Mouse (Mus musculus): ENCODE data around the gene Olfr820. TPM values are rescaled to one million over a fixed set of nuclear protein-coding genes. Genes with fewer than 3 reads are reported as not detected.
"Not testable (repeated sequence)": the region's sequence is repeated elsewhere in the genome, so short reads cannot be mapped to it uniquely, and the experiment has no call there.

Olfr820 gene
- polyA plus RNA-seq (2012; rRNA removed) (not detected in 2 replicates), polyA plus RNA-seq (2014; fragmentation: Nextera tagmentation; extraction: Ambion mirVana) (not detected in 2 replicates)

DNA sequence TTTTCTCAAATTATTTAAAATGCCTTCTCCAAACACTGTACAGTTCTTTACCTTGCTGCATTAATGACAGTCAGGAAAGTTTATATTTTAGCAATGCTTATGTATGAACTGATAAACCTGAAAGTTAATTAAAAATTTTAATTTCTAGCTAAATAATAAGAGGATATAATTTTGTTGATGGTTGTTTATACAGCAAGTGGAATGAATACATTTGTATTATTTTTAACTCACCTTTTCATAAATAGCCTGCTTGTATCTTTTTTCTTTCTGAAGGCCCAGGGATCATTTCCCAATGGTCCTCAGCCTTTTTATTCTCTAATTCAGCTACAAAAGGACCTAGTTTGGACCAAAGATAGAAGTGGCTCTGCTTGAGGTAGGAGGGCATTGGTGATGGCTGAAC is at the start of gene Olfr820:
Gene Olfr820, plus strand, starts transcription at position 301 of the 400 bp plus-strand sequence.
- no peaks in the 10 kb centered on the region for H3K27me3 ChIP-seq (ENCODE audit: control insufficient read depth, insufficient read depth, low read length)
- no peak for DNase-seq (ENCODE audit: low read depth in 3 of 3, low spot score in 3 of 3)
- H3K4me1 ChIP-seq (replicated peaks; ENCODE audit: control insufficient read depth in 2 of 2, insufficient read depth in 2 of 2, low read length in 1 of 2): no peaks in the 10 kb centered on the region
- H3K9me3 ChIP-seq (ENCODE audit: control insufficient read depth, low read length): no peaks in the 10 kb centered on the region
- ATAC-seq (ENCODE audit: insufficient read depth): no peak
- no peak within 1 kb of the TSS for H3K27ac ChIP-seq
- no peak within 1 kb of the TSS for H3K9ac ChIP-seq (replicated peaks)
- TF ChIP-seq CTCF (IDR thresholded peaks at IDR 0.05; ENCODE audit: low read depth): no peak
- TF ChIP-seq EP300 (IDR thresholded peaks at IDR 0.05; ENCODE audit: low read depth): no peak
- H3K4me3 ChIP-seq (ENCODE audit: insufficient read depth in 1 of 2, low read depth in 2 of 2, low read length in 2 of 2): no peak within 1 kb of the TSS
- H3K4me2 ChIP-seq (ENCODE audit: low read depth): no peak within 1 kb of the TSS
- no peaks in the 10 kb centered on the region for H3K36me3 ChIP-seq (replicated peaks; ENCODE audit: control insufficient read depth, insufficient read depth, low read depth)

DNA sequence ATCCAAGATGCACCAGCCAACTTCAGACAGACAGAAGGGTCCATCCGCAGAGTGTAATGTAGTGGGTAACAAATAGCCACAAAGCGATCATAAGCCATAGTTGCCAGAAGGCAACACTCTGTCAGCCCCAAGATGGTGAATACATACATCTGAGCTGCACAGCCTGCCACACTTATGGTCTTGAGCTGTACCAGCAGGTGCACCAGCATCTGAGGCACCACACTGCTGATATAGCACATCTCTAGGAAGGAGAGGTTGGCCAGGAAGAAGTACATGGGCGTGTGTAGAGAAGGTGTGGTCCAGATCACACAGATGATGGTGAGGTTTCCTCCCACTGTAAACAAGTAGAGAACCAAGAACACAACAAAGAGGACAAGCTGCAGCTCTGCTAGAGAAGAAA is 46.2 kb upstream of the Olfr820 start:
- not testable (repeated sequence) for H3K27ac ChIP-seq; H3K4me2 ChIP-seq (ENCODE audit: low read depth); H3K27me3 ChIP-seq (ENCODE audit: control insufficient read depth, insufficient read depth, low read length); H3K4me1 ChIP-seq (replicated peaks; ENCODE audit: control insufficient read depth in 2 of 2, insufficient read depth in 2 of 2, low read length in 1 of 2); H3K4me3 ChIP-seq (ENCODE audit: insufficient read depth in 1 of 2, low read depth in 2 of 2, low read length in 2 of 2); H3K36me3 ChIP-seq (replicated peaks; ENCODE audit: control insufficient read depth, insufficient read depth, low read depth); ATAC-seq (ENCODE audit: insufficient read depth); H3K9me3 ChIP-seq (ENCODE audit: control insufficient read depth, low read length); H3K9ac ChIP-seq (replicated peaks); DNase-seq (ENCODE audit: low read depth in 3 of 3, low spot score in 3 of 3)
- WGBS (ENCODE audit: insufficient replicate concordance): 76% methylated on average over 2 of the region's 3 CpGs

DNA sequence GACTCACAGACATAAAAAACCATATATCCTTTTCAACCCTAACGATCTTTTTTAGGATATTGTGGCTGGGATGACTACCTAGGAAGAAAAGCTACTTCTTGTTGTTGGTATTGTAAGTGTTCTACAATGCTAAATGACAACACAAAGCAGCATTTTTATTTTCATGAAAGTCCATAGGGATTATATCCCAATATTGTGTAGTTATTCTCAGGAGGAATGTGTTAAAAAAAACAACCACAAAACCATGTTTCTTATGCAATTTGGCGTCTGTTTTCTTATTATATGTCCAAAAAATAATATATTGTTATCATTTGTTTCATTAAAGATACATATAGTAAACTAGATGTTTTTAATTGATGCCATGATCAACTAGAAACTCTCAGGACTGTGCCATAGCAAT is 45.3 kb upstream of the Olfr820 start, which contains the start of gene Olfr819:
Gene Olfr819, minus strand, starts transcription at position 101 of the 400 bp plus-strand sequence.
- H3K4me1 ChIP-seq (replicated peaks; ENCODE audit: control insufficient read depth in 2 of 2, insufficient read depth in 2 of 2, low read length in 1 of 2); H3K4me2 ChIP-seq (ENCODE audit: low read depth); DNase-seq (ENCODE audit: low read depth in 3 of 3, low spot score in 3 of 3); H3K27me3 ChIP-seq (ENCODE audit: control insufficient read depth, insufficient read depth, low read length); H3K9me3 ChIP-seq (ENCODE audit: control insufficient read depth, low read length); ATAC-seq (ENCODE audit: insufficient read depth); H3K36me3 ChIP-seq (replicated peaks; ENCODE audit: control insufficient read depth, insufficient read depth, low read depth); H3K4me3 ChIP-seq (ENCODE audit: insufficient read depth in 1 of 2, low read depth in 2 of 2, low read length in 2 of 2); H3K9ac ChIP-seq (replicated peaks); H3K27ac ChIP-seq: not testable (repeated sequence)
- 42% methylated on average over 2 of the region's 2 CpGs for WGBS (ENCODE audit: insufficient replicate concordance)

DNA sequence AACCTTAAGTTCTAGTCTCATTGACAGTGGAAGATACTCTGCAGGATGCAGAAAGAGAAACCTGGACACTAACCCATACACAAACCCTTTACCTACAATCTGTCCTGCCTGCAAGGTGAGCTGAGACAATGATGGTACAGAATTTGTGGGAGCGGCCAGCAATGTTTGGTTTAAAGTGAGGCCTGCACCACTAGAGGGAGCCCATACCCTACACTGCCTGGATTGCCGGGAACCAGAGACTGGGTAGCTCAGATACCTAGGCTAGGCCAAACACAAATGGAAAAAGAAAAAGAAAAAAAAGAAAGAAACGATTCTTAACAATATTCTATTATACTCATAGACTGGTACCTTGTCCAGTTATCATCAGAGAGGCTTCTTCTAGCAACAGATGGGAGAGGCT is 39.4 kb upstream of the Olfr820 start:
- no CpG with 5 or more reads among the region's 3 CpGs for WGBS (ENCODE audit: insufficient replicate concordance)
- H3K36me3 ChIP-seq (replicated peaks; ENCODE audit: control insufficient read depth, insufficient read depth, low read depth); H3K9me3 ChIP-seq (ENCODE audit: control insufficient read depth, low read length); H3K27ac ChIP-seq; H3K4me2 ChIP-seq (ENCODE audit: low read depth); H3K4me1 ChIP-seq (replicated peaks; ENCODE audit: control insufficient read depth in 2 of 2, insufficient read depth in 2 of 2, low read length in 1 of 2); H3K27me3 ChIP-seq (ENCODE audit: control insufficient read depth, insufficient read depth, low read length); DNase-seq (ENCODE audit: low read depth in 3 of 3, low spot score in 3 of 3); H3K4me3 ChIP-seq (ENCODE audit: insufficient read depth in 1 of 2, low read depth in 2 of 2, low read length in 2 of 2); ATAC-seq (ENCODE audit: insufficient read depth); H3K9ac ChIP-seq (replicated peaks): not testable (repeated sequence)

DNA sequence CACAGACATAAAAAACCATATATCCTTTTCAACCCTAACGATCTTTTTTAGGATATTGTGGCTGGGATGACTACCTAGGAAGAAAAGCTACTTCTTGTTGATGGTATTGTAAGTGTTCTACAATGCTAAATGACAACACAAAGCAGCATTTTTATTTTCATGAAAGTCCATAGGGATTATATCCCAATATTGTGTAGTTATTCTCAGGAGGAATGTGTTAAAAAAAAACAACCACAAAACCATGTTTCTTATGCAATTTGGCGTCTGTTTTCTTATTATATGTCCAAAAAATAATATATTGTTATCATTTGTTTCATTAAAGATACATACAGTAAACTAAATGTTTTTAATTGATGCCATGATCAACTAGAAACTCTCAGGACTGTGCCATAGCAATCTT is 36.4 kb upstream of the Olfr820 start, which contains the start of gene Olfr247:
Gene Olfr247, minus strand, starts transcription at position 101 of the 400 bp plus-strand sequence.
- H3K9me3 ChIP-seq (ENCODE audit: control insufficient read depth, low read length); H3K4me2 ChIP-seq (ENCODE audit: low read depth); DNase-seq (ENCODE audit: low read depth in 3 of 3, low spot score in 3 of 3); H3K27ac ChIP-seq; H3K9ac ChIP-seq (replicated peaks); ATAC-seq (ENCODE audit: insufficient read depth); H3K36me3 ChIP-seq (replicated peaks; ENCODE audit: control insufficient read depth, insufficient read depth, low read depth); H3K4me1 ChIP-seq (replicated peaks; ENCODE audit: control insufficient read depth in 2 of 2, insufficient read depth in 2 of 2, low read length in 1 of 2); H3K27me3 ChIP-seq (ENCODE audit: control insufficient read depth, insufficient read depth, low read length); H3K4me3 ChIP-seq (ENCODE audit: insufficient read depth in 1 of 2, low read depth in 2 of 2, low read length in 2 of 2): not testable (repeated sequence)
- no CpG with 5 or more reads among the region's 2 CpGs for WGBS (ENCODE audit: insufficient replicate concordance)

DNA sequence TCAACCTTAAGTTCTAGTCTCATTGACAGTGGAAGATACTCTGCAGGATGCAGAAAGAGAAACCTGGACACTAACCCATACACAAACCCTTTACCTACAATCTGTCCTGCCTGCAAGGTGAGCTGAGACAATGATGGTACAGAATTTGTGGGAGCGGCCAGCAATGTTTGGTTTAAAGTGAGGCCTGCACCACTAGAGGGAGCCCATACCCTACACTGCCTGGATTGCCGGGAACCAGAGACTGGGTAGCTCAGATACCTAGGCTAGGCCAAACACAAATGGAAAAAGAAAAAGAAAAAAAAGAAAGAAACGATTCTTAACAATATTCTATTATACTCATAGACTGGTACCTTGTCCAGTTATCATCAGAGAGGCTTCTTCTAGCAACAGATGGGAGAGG is 30.6 kb upstream of the Olfr820 start:
- not testable (repeated sequence) for H3K27ac ChIP-seq; H3K4me2 ChIP-seq (ENCODE audit: low read depth); H3K27me3 ChIP-seq (ENCODE audit: control insufficient read depth, insufficient read depth, low read length); ATAC-seq (ENCODE audit: insufficient read depth); H3K4me3 ChIP-seq (ENCODE audit: insufficient read depth in 1 of 2, low read depth in 2 of 2, low read length in 2 of 2); H3K9ac ChIP-seq (replicated peaks); H3K36me3 ChIP-seq (replicated peaks; ENCODE audit: control insufficient read depth, insufficient read depth, low read depth); H3K9me3 ChIP-seq (ENCODE audit: control insufficient read depth, low read length); DNase-seq (ENCODE audit: low read depth in 3 of 3, low spot score in 3 of 3); H3K4me1 ChIP-seq (replicated peaks; ENCODE audit: control insufficient read depth in 2 of 2, insufficient read depth in 2 of 2, low read length in 1 of 2)
- no CpG with 5 or more reads among the region's 3 CpGs for WGBS (ENCODE audit: insufficient replicate concordance)

DNA sequence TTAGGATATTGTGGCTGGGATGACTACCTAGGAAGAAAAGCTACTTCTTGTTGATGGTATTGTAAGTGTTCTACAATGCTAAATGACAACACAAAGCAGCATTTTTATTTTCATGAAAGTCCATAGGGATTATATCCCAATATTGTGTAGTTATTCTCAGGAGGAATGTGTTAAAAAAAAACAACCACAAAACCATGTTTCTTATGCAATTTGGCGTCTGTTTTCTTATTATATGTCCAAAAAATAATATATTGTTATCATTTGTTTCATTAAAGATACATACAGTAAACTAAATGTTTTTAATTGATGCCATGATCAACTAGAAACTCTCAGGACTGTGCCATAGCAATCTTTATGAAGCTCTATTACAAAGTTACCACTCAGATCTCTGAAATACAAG is 27.5 kb upstream of the Olfr820 start, which contains the start of gene Gm10310:
Gene Gm10310, minus strand, starts transcription at position 101 of the 400 bp plus-strand sequence.
- H3K27me3 ChIP-seq (ENCODE audit: control insufficient read depth, insufficient read depth, low read length); H3K4me1 ChIP-seq (replicated peaks; ENCODE audit: control insufficient read depth in 2 of 2, insufficient read depth in 2 of 2, low read length in 1 of 2); H3K9ac ChIP-seq (replicated peaks); H3K36me3 ChIP-seq (replicated peaks; ENCODE audit: control insufficient read depth, insufficient read depth, low read depth); H3K4me2 ChIP-seq (ENCODE audit: low read depth); DNase-seq (ENCODE audit: low read depth in 3 of 3, low spot score in 3 of 3); ATAC-seq (ENCODE audit: insufficient read depth); H3K4me3 ChIP-seq (ENCODE audit: insufficient read depth in 1 of 2, low read depth in 2 of 2, low read length in 2 of 2); H3K9me3 ChIP-seq (ENCODE audit: control insufficient read depth, low read length); H3K27ac ChIP-seq: not testable (repeated sequence)
- WGBS (ENCODE audit: insufficient replicate concordance): no CpG with 5 or more reads among the region's 1 CpGs

DNA sequence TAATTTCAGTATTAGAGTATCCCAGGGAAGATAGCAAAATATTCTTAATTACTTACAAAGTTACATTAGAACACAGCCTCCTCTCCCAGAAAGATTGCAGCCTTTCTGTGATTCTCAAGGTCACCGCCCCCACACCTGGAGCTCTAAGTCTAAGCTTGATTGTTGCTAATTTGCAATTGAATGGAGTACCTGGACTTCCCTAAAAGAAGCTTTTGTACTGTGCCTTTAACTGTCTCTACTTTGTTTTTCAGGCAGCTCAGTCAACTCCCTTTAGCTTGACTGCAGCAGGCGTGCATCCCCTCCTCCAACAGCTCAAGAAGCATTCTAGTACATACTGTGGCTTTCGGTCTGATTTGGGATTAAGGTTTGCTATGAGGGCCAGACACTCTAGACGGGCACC is 8.3 kb upstream of the Olfr820 start:
- not testable (repeated sequence) for H3K27me3 ChIP-seq (ENCODE audit: control insufficient read depth, insufficient read depth, low read length); H3K9me3 ChIP-seq (ENCODE audit: control insufficient read depth, low read length); H3K4me1 ChIP-seq (replicated peaks; ENCODE audit: control insufficient read depth in 2 of 2, insufficient read depth in 2 of 2, low read length in 1 of 2); H3K4me2 ChIP-seq (ENCODE audit: low read depth); ATAC-seq (ENCODE audit: insufficient read depth); H3K27ac ChIP-seq; H3K4me3 ChIP-seq (ENCODE audit: insufficient read depth in 1 of 2, low read depth in 2 of 2, low read length in 2 of 2); H3K36me3 ChIP-seq (replicated peaks; ENCODE audit: control insufficient read depth, insufficient read depth, low read depth); H3K9ac ChIP-seq (replicated peaks); DNase-seq (ENCODE audit: low read depth in 3 of 3, low spot score in 3 of 3)
- 61% methylated on average over 4 of the region's 4 CpGs for WGBS (ENCODE audit: insufficient replicate concordance)
